Mouse (Mus musculus) small intestine, adult 2 months (tissue): Measurements from ENCODE around the gene Sfmbt1.

Experiments
- CTCF ChIP-seq: fragments of 200-500 bp; IDR thresholded peaks from 2 replicates; pipeline ENCODE4 v1.5.1; 2012; ENCODE audit warnings: low read depth, mild to moderate bottlenecking, control low read depth, inconsistent platforms, low read length, moderate library complexity, mixed read lengths; ENCODE audit not compliant: insufficient replicate concordance, insufficient read length; ENCODE audit errors: extremely low read depth
- POLR2A ChIP-seq: fragments of 200-500 bp; IDR thresholded peaks from 2 replicates; pipeline ENCODE4 v1.6.1; 2012; ENCODE audit warnings: low read depth, mild to moderate bottlenecking, control low read depth, inconsistent platforms, low read length, moderate library complexity

GRCm38 (mm10) chr14:30825476-30826131 is 111.0 kb downstream of the Sfmbt1 start, which contains the start of gene Tmem110:
- TF ChIP-seq POLR2A (no peak; the same call in 1 of the 2 replicates), CTCF (peak; percentile 18; the same call in 1 of the 2 replicates)
